Mouse (Mus musculus) MN1 (cell line): ENCODE measurements at regions not wholly inside any gene's neighbourhood (a gene's known extent, or its start where the extent isn't known, plus 50 kb on each side); places are given as distances from the start of the nearest gene placed in this dataset.

ENCODE experiments used
- DNase-seq: peaks from one replicate; pipeline ENCODE4 v3.0.0-alpha.2; 2016; ENCODE audit warnings: low spot score

GRCm38 (mm10) chr2:61453490-61454281 is 124.7 kb upstream of the Tank start:
- DNase-seq, result peak; percentile 73

- DNase-seq, result no peak
Observed at GRCm38 (mm10) chr2:61452581-61452980, 125.8 kb upstream of the Tank start.

- DNase-seq, result no peak
Observed at GRCm38 (mm10) chr2:61450731-61451130, 127.7 kb upstream of the Tank start.

- DNase-seq, result no peak
Observed at GRCm38 (mm10) chr2:61436591-61436990, 141.8 kb upstream of the Tank start.

GRCm38 (mm10) chr2:61407881-61408280 is 170.5 kb upstream of the Tank start:
- DNase-seq, result no peak

GRCm38 (mm10) chr2:61406104-61406751 is 172.2 kb upstream of the Tank start:
- no peak for DNase-seq

- DNase-seq, result no peak
Observed at GRCm38 (mm10) chr2:61405261-61405660, 173.1 kb upstream of the Tank start.

GRCm38 (mm10) chr2:61402588-61403487 is 175.5 kb upstream of the Tank start:
- no peak for DNase-seq

- peak; percentile 57 for DNase-seq
Observed at GRCm38 (mm10) chr2:61401636-61402587, 176.5 kb upstream of the Tank start.

GRCm38 (mm10) chr2:61398633-61399032 is 179.8 kb upstream of the Tank start:
- DNase-seq, result peak; percentile 38

- DNase-seq, result no peak
Observed at GRCm38 (mm10) chr2:61389622-61390021, 188.8 kb upstream of the Tank start.

GRCm38 (mm10) chr2:61389207-61389606 is 189.2 kb upstream of the Tank start:
- no peak for DNase-seq

GRCm38 (mm10) chr2:61387561-61387960 is 190.8 kb upstream of the Tank start:
- DNase-seq, result no peak

- DNase-seq, result no peak
Observed at GRCm38 (mm10) chr2:61386966-61387365, 191.4 kb upstream of the Tank start.

GRCm38 (mm10) chr2:61384467-61384866 is 193.9 kb upstream of the Tank start:
- DNase-seq, result no peak

GRCm38 (mm10) chr2:61383744-61384295 is 194.6 kb upstream of the Tank start:
- no peak for DNase-seq

- DNase-seq, result peak; percentile 51
Observed at GRCm38 (mm10) chr2:61379076-61379475, 199.3 kb upstream of the Tank start.

GRCm38 (mm10) chr2:61378297-61378696 is 200.1 kb upstream of the Tank start:
- peak; percentile 68 for DNase-seq

- DNase-seq, result peak; percentile 92
Observed at GRCm38 (mm10) chr2:61377756-61378155, 200.6 kb upstream of the Tank start.

- no peak for DNase-seq
Observed at GRCm38 (mm10) chr2:61362606-61363005, 215.8 kb upstream of the Tank start.

- DNase-seq, result no peak
Observed at GRCm38 (mm10) chr2:61361394-61361793, 217.0 kb upstream of the Tank start.
